Mouse (Mus musculus) spleen, adult 2 months (tissue): Measurements from ENCODE around the gene Gramd4.

Source experiments
- CTCF ChIP-seq: fragments of 200-500 bp; IDR thresholded peaks from 2 replicates; pipeline ENCODE4 v1.5.1; 2011; ENCODE audit warnings: mild to moderate bottlenecking, inconsistent platforms; ENCODE audit not compliant: insufficient read depth, insufficient read length, insufficient replicate concordance; ENCODE audit errors: extremely low read depth
- POLR2A ChIP-seq: fragments of 200-500 bp; IDR thresholded peaks from 2 replicates; pipeline ENCODE4 v1.6.1; 2011; ENCODE audit warnings: low read depth, low read length, inconsistent platforms

- TF ChIP-seq CTCF (no peak), POLR2A (no peak)
These were observed 25.1 kb downstream of the Gramd4 start for GRCm38 (mm10) chr15:86082551-86082961.
